Mouse (Mus musculus) ES-E14 (cell line): ENCODE data around the gene 4921536K21Rik.

ENCODE experiments used
- HCFC1 ChIP-seq: IDR thresholded peaks from 2 replicates; pipeline ENCODE4 v1.6.1; 2012; ENCODE audit warnings: low read length, inconsistent platforms, borderline replicate concordance; ENCODE audit not compliant: insufficient read depth
- MAFK ChIP-seq: IDR thresholded peaks from 2 replicates; pipeline ENCODE4 v1.6.1; 2014; ENCODE audit warnings: mild to moderate bottlenecking, low read depth, low read length, inconsistent platforms; ENCODE audit not compliant: insufficient read depth
- ZC3H11A ChIP-seq: IDR thresholded peaks from 2 replicates; pipeline ENCODE4 v1.6.1; 2012; ENCODE audit warnings: low read depth, mild to moderate bottlenecking, inconsistent platforms, low read length, borderline replicate concordance
- ZNF384 ChIP-seq: IDR thresholded peaks from 2 replicates; pipeline ENCODE4 v1.6.1; 2012; ENCODE audit warnings: low read depth, low read length, inconsistent platforms

GRCm38 (mm10) chr11:3855846-3856245 is 39.1 kb downstream of the 4921536K21Rik start:
- no peak for TF ChIP-seq ZC3H11A
- no peak for TF ChIP-seq ZNF384
- TF ChIP-seq MAFK: no peak
- TF ChIP-seq HCFC1: no peak
